Mouse (Mus musculus) kidney, postnatal 14 days (tissue): ENCODE measurements at regions not wholly inside any gene's neighbourhood (a gene's known extent, or its start where the extent isn't known, plus 50 kb on each side); places are given as distances from the start of the nearest gene placed in this dataset.
A peak's percentile ranks its signal among the peaks of the same experiment; 100 is the strongest.

Source experiments
- DNase-seq: peaks from one replicate; pipeline ENCODE4 v3.0.0; 2022; ENCODE audit warnings: mixed read lengths

GRCm38 (mm10) chr10:21783478-21783877, 98.5 kb upstream of the Sgk1 start:
- peak; percentile 39 for DNase-seq

DNA sequence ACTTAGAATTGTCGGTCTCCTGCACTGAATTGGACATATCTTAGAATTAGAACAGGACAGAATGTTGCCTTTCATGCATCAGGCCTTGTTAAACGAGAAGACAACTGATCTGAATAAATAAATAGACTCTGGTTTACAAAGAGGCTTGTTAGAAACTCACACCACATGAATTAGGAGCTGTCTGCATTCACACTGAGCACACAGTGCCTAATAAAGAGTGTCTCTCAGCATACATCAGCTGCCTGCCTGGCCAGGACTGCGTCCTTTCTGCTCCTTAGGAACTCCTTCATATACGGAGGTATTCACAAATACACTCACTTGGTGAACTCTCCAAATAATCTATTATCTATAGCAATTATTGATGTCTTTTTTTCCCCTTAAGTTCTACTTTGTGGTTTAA, 96.9 kb upstream of the Sgk1 start:
- no peak for DNase-seq

DNA sequence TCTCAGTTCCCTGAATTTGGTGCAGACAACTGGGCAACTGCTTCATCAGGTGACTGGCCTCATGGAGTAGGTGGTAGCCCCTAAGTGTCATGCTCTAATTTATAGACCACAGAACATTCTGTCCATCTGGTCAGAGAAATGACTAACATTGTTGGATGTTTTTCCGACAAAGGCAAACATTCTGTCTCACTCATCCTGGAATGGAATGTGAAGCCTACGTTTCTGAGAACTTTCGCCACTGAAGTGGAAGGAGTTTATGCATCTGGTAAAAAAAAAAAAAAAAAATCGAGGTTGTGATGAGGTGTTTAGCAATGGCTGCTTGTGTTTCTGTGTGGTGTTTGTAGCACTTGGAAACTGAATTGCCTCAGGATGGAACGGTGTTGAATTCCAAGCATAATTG, 96.2 kb upstream of the Sgk1 start:
- DNase-seq = no peak

GRCm38 (mm10) chr10:21789847-21790530, 92.0 kb upstream of the Sgk1 start:
- peak; percentile 38 for DNase-seq

- no peak for DNase-seq
Observed at GRCm38 (mm10) chr10:21790991-21791390, 91.0 kb upstream of the Sgk1 start.

GRCm38 (mm10) chr10:21792431-21792830, 89.6 kb upstream of the Sgk1 start:
- DNase-seq = no peak

GRCm38 (mm10) chr10:21793641-21794040, 88.3 kb upstream of the Sgk1 start:
- no peak for DNase-seq

- no peak for DNase-seq
Observed at GRCm38 (mm10) chr10:21796386-21796785, 85.6 kb upstream of the Sgk1 start.

- no peak for DNase-seq
Observed at GRCm38 (mm10) chr10:21798103-21798502, 83.9 kb upstream of the Sgk1 start.

DNA sequence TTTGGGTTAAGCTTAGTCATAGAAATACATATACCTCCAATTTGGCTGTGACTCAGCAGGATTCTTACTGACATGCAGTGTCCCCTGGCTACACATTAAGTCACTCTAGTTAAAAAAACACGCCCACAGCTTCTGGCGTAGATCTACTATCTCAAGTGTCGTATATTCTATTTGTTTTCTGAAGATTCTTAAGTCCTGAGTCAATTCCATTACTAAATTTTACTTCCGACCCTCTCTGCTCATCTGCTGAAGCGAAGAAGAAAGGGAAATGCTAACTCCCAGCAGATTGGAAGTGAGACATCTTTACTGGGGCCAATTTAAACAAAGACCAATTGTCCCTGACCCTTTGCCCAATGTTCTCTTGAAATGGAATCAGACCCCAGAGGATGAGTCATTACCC, 80.4 kb upstream of the Sgk1 start:
- DNase-seq = no peak

DNA sequence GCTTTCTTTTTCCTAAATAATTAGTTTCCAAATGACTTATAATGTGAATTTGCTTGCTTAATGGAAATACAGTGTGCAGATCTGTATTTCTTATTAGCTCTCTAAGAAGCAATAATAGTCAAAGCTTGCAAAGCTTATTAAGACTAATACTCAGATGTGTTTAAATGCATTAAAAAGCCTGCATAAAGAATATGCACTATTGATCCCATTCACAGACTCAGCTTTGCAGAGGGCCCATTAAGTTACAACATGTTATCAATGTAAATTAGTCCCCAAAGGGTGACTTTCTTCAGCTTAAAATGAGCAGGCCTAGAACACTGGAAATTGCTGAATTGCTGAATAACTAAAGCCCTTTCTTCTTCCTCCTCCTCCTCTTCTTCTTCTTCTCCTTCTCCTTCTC, 78.8 kb upstream of the Sgk1 start:
- no peak for DNase-seq

- no peak for DNase-seq
Observed at GRCm38 (mm10) chr10:21804761-21805160, 77.2 kb upstream of the Sgk1 start.

DNA sequence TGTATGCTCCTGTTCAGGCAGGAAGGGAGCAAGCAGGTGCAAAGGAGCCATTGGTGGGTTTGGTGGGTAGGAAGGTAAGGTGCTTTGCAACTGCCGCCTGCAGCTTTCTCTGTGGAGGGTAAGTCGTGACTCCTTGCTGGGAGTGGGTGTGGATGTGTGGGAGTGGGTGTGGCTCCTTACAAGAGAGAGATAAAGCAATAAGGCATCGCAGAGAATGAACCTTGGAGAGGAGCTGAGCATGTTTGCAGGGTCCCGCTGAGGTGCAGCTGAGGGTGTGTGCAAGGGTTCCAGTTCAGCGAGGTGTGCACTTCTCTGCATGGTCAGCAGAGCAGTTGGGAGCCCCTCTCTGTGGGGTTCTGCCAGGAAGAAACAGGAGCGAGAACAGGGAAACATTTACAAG, 76.4 kb upstream of the Sgk1 start:
- DNase-seq = no peak

DNA sequence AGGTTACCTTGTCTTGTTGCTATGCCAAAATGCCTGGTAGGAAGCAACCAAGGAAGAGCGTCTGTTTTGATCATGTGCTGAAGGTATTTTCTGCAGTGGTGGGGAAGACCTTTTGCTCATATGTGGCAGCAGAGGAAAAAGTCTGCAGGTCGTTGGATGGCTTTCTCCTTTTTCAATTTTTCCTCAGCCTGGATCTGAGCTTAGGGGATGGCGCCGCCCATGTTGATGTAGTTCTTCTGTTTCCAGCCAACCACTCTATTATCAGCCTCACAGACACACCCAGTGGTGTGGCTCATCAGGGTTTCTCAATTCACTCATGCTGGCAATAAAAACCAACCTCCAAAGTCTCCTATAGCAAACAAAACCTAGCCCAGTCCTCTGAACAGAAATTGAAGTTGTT, 75.3 kb upstream of the Sgk1 start:
- DNase-seq = no peak

DNA sequence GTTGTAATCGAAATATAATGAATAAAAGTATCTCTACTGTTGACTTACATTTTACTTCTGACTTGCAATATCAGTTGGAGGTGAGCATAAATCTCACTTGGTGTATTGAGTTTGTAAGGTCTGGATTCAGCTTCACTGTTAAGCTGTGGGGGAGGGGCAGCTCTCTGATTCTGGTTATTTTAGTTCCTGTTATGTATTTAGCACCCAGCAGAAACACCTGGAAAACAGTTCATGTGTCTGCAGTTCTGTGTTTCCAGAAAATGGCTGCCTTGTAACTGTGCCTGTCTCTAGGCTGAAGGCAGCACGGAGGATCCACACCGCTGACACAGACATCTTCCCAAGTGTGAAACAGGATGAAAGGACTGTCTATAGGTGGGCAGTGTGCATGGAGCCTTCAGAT, 62.3 kb upstream of the Sgk1 start:
- no peak for DNase-seq

DNA sequence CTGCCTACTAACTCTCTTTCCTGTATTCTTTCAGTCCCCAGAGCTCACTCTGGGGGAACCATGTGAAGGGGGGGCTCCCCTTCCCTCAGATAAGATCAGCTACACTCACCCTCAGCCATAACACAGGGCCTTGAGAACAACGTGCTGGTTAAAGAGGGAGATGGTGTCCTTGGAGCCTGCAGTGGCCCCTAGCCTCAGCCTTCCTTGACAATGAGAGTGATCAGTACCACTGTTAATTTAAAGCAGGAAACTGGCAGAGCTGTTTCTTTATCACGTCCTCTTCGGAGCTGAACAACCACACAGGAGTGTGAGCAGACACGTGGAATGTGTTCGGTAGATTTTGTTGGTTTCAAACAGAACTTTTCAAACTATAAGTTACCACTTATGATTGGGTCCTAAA, 60.6 kb upstream of the Sgk1 start:
- no peak for DNase-seq

DNA sequence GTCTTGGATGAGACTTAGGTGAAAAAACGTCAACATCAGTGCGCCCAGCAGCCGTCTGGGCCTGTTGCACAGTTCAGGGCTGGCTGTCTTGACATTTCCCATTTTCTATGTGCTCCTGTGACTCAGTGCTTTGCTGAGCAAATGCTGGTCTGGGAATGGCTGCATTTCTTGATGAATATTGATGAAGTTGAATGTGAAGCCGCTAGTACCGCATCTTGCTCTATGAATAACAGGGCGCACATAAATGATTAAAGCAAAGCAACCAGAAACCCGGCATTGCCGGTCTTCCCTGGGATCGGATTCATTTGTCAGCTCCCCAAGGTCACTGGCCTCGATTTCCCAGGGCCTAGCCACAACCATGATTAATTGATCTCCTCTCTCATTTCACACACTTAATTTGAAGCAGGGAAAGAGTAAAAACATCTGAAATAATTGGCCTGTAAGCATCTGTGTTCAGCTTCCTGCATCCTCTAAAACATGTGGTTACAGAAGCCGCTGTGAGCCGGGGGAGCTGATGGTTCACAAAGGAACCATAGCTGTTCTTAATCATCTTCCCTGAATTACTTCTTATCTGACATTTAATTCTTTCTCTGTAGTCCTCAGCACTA, 57.5 kb upstream of the Sgk1 start:
- no peak for DNase-seq

GRCm38 (mm10) chr10:21826793-21827504, 55.0 kb upstream of the Sgk1 start:
- no peak for DNase-seq

GRCm38 (mm10) chr10:21827505-21827844, 54.5 kb upstream of the Sgk1 start:
- DNase-seq = no peak

DNA sequence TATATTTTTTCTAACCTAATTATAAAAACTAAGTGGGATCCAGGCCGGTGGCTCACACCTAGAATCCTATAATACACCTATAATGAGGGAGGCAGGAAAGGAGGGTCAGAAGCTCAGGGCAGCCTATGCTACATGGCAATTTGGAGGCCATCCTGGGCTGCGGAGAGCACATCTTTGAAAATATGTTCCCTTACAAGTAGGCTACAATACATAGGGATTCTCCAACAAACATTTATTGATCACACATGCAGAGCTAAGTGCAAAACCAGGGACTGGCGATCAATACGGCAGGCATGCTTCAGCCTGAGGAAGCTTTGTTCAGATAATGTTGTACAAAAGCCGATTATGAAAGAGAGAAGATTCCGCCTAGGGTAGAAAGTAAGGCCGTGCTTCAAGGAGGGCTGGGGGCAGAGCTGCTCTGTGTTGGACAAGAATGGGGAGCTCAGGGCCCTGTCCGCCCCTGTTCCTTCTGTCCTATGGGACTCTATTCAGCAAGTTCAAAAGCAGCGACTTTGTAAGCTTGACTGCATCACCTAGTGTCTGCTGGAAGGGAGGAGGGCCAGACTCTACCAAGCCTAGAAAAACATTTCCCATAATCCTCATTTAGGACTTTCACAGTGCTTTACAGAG, 53.4 kb upstream of the Sgk1 start:
- DNase-seq = no peak

DNA sequence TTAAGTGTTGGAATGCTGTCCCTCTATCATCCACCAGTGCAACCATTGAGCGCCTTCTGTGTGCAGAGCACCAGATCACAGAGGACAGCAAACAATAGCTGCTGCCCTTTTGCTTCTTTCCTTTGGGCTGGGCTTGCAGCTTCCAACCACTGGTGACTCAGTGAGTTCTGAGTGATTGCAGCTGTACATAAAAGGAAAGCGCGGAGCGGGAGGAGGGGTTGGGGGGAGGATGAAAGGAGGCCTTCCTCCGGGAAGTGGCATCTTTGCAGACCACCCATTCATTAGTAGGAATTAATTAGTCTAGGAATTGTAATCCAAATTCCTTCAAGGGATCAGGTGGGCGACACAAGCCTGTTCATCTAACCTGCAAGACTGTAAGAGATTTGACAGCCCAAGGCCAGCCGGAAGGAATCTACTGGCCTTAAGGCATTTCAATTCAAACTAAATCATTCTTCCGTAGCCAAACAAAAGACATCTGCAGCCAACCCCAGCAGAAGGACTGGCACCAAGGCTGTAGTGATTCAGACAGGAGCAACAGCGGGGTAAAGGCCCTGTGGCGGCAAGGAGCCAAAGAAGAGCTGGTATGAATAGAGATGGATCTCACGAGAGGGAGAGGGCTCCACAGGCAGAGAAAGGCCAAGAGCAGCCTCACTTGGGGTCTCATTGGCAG, 52.8 kb upstream of the Sgk1 start:
- DNase-seq = no peak

DNA sequence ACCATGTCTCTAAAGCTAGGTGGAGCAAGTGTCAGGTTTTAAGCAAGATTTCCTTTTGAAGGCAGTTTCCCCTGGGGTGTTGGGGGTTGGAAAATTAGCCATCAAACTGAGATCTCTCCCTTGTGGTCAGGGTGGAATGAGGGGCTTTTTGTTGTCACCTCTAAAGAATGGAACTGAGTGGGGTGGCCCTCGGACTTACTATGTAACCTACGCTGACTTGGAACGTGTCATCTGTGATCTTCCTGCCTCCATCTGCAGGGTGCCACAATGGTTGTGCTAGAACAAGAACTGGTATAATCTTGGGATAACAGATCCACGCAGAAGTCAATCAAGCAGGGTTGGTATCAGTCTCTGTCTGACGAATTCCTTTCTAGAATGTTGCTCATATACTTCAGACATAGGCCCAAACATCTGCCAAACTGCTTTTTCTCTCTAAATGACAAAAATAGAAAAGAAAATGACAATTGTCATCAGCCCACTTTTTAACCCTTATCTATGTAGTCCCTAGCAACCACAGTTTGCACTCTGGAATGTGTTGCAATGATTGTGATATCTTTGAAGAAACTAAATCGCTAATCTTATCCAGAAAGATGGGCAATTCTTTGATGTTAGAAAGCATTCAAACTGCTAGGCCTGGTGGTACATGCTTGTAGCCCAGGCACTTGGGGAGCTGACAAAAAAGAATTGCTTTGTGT, 50.8 kb upstream of the Sgk1 start:
- no peak for DNase-seq
